Mouse (Mus musculus) testis, adult 2 months (tissue): Measurements from ENCODE around the gene Nipa1.

Source experiments
- CTCF ChIP-seq: fragments of 200-500 bp; IDR thresholded peaks from 2 replicates; pipeline ENCODE4 v1.5.1; 2012; ENCODE audit warnings: low read depth, mild to moderate bottlenecking, inconsistent platforms, low read length, moderate library complexity; ENCODE audit not compliant: control insufficient read depth, insufficient read depth, insufficient replicate concordance
- POLR2A ChIP-seq: fragments of 200-500 bp; IDR thresholded peaks from 2 replicates; pipeline ENCODE4 v1.6.1; 2012; ENCODE audit warnings: low read depth, mild to moderate bottlenecking, inconsistent platforms, low read length, moderate library complexity; ENCODE audit not compliant: control insufficient read depth

GRCm38 (mm10) chr7:55956054-55956453, 63.7 kb downstream of the Nipa1 start:
- TF ChIP-seq POLR2A (no peak), CTCF (no peak)
